Mouse (Mus musculus) midbrain, embryonic 14.5 days (tissue): Measurements from ENCODE around the gene Gxylt1. TPM values are rescaled to one million over a fixed set of nuclear protein-coding genes. Genes with fewer than 3 reads are reported as not detected.

Experiments
- ATAC-seq: fragments of 200-750 bp; cut with Nextera tagmentation; 2 replicates; pipeline ENCODE4 v1.8.0; 2017; ENCODE audit warnings: moderate number of reproducible peaks, moderate library complexity; ENCODE audit not compliant: low FRiP score, low TSS enrichment
- DNase-seq: peaks from one replicate; pipeline ENCODE4 v3.0.0-alpha.2; 2015
- H3K27ac ChIP-seq: fragments of 300-500 bp; sonication (generic); replicated peaks from 2 replicates; pipeline ENCODE4 v1.5.1; 2014; ENCODE audit warnings: mild to moderate bottlenecking, low read depth, low read length, moderate library complexity
- H3K27me3 ChIP-seq: fragments of 300-500 bp; sonication (generic); 2 replicates; pipeline ENCODE4 v1.6.1; 2014; ENCODE audit warnings: low read length, control low read depth, mixed read lengths; ENCODE audit not compliant: control insufficient read depth, insufficient read depth
- H3K36me3 ChIP-seq: fragments of 300-500 bp; sonication (generic); 2 replicates; pipeline ENCODE4 v1.6.1; 2014; ENCODE audit warnings: low read length, control low read depth; ENCODE audit not compliant: control insufficient read depth, insufficient read depth
- H3K4me1 ChIP-seq: fragments of 300-500 bp; sonication (generic); 2 replicates; pipeline ENCODE4 v1.6.1; 2014; ENCODE audit warnings: mild to moderate bottlenecking, antibody characterized with exemption, low read length, control low read depth; ENCODE audit not compliant: control insufficient read depth, insufficient read depth
- H3K4me2 ChIP-seq: fragments of 300-500 bp; sonication (generic); 2 replicates; pipeline ENCODE4 v1.6.1; 2014; ENCODE audit warnings: mild to moderate bottlenecking, low read length, moderate library complexity
- H3K4me3 ChIP-seq: fragments of 300-500 bp; sonication (generic); replicated peaks from 2 replicates; pipeline ENCODE4 v1.5.1; 2014; ENCODE audit warnings: low read depth, low read length
- H3K9ac ChIP-seq: fragments of 300-500 bp; sonication (generic); replicated peaks from 2 replicates; pipeline ENCODE4 v1.6.1; 2014; ENCODE audit warnings: mild to moderate bottlenecking, low read length, moderate library complexity
- H3K9me3 ChIP-seq: fragments of 300-500 bp; sonication (generic); 2 replicates; pipeline ENCODE4 v1.6.1; 2016; ENCODE audit warnings: low read length, control low read depth, mixed read lengths; ENCODE audit not compliant: control insufficient read depth
- WGBS: fragments of 180-500 bp; shearing (Covaris S2); extraction: QIAGEN DNeasy Blood & Tissue Kit; methylation state at CpG from one replicate; pipeline ENCODE4 v1.1.7; 2014; 5-methylcytosine and 5-hydroxymethylcytosine counted together
- polyA plus RNA-seq: library from polyadenylated mRNA; unstranded; fragments of >200 nt; fragmentation: Nextera tagmentation; extraction: Ambion mirVana; gene quantifications from 2 replicates; pipeline ENCODE4 v1.2.1, GENCODE M21; 2014

Gxylt1 gene
- polyA plus RNA-seq, 1 experiment from 2014 or later, result 7.3 TPM

GRCm38 (mm10) chr15:93267479-93267878 is 7.5 kb downstream of the Gxylt1 start:
- 78% methylated on average over 8 of the region's 8 CpGs for WGBS
- Histone ChIP-seq H3K36me3 (no peaks in the 10 kb centered on the region), H3K27ac (no peak overlapping the region), H3K27me3 (no peaks in the 10 kb centered on the region), H3K4me3 (no peak overlapping the region), H3K4me2 (no peak overlapping the region), H3K9ac (no peak overlapping the region), H3K4me1 (0 out of 2 replicates have a peak, but pooled peaks cover 2% of the 10 kb centered on the region), H3K9me3 (no peaks in the 10 kb centered on the region)
- ATAC-seq (no peak), DNase-seq (no peak)

DNA sequence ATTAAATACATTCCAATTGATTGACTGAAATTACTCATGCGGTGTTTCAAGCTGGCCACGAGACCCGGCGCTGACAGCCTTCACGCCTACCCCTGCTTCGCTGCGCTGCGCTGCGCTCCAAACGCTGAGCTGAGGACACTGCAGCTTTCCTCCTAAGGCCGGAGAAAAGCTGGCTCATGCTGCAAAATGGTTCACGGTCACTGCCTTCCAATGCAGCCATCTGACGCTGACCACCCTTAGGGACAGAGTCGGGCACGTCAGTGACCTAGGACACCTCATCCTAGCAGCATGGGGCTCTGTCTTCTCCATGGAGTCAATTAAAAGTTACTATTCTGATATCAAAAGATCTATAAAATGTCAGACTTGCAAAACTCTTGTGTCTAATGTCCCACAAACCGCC is 8.6 kb downstream of the Gxylt1 start:
- H3K9ac ChIP-seq, result no peak overlapping the region; the same call in 1 of the 2 replicates
- H3K4me2 ChIP-seq, result no peak overlapping the region
- H3K4me3 ChIP-seq, result no peak overlapping the region
- no peaks in the 10 kb centered on the region for H3K27me3 ChIP-seq
- DNase-seq (peak; percentile 23), ATAC-seq (no peak)
- H3K4me1 ChIP-seq, result no peaks in the 10 kb centered on the region
- no peaks in the 10 kb centered on the region for H3K9me3 ChIP-seq
- WGBS, result 59% methylated on average over 16 of the region's 16 CpGs
- no peak overlapping the region for H3K27ac ChIP-seq
- no peaks in the 10 kb centered on the region; the same call in 1 of the 2 replicates for H3K36me3 ChIP-seq

DNA sequence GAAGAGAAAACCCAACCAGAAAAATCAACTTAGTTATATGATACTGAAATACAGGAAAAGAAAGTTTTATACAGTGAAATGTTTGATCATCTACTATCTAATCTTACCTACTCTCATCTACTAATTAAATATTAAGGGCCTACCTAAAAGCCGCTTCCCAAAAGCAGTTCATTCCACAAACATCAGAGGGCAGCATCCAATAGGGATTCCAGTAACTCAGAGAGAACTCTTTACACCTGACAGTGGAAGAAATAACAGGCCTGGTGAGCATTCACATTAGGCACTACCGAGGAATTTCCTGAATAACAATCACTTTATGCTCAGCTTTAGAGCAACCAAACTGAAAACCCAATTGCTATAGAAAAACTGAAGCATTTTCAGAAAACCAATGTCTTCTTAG is 9.3 kb downstream of the Gxylt1 start:
- H3K4me2 ChIP-seq, result no peak overlapping the region
- H3K4me3 ChIP-seq, result no peak overlapping the region
- DNase-seq (peak; percentile 75), ATAC-seq (no peak)
- WGBS, result 53% methylated on average over 2 of the region's 2 CpGs
- H3K27ac ChIP-seq, result no peak overlapping the region
- no peaks in the 10 kb centered on the region for H3K9me3 ChIP-seq
- no peak overlapping the region for H3K9ac ChIP-seq
- no peaks in the 10 kb centered on the region for H3K27me3 ChIP-seq
- H3K36me3 ChIP-seq, result peaks cover 4% of the 10 kb centered on the region; the same call in 1 of the 2 replicates
- no peaks in the 10 kb centered on the region for H3K4me1 ChIP-seq

GRCm38 (mm10) chr15:93265231-93265630 is 9.7 kb downstream of the Gxylt1 start:
- Histone ChIP-seq H3K4me3 (no peak overlapping the region), H3K36me3 (peaks cover 4% of the 10 kb centered on the region; the same call in 1 of the 2 replicates), H3K9ac (no peak overlapping the region), H3K27ac (no peak overlapping the region), H3K4me2 (no peak overlapping the region), H3K4me1 (no peaks in the 10 kb centered on the region), H3K9me3 (no peaks in the 10 kb centered on the region), H3K27me3 (no peaks in the 10 kb centered on the region)
- ATAC-seq (no peak), DNase-seq (no peak)
- 84% methylated on average over 3 of the region's 3 CpGs for WGBS

DNA sequence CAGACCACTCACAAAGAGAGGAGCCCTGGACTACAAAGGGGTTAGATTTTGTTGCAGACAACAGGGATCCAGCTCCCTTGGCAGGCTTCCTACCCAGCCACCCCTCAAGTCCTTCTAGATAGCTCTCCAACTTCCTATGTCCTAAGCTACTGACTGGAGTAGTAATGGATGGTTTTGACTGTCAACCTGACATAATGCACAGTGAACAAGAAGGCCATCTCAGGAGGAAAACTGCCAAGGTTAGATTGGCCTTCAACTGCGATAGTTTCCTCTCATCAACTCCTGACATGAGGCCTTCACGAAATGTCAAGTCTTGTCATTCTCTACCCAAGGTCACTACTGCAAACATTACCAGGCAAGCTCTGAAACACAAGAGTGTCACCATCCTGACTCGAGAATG is 10.8 kb downstream of the Gxylt1 start:
- H3K4me3 ChIP-seq, result no peak overlapping the region
- H3K4me1 ChIP-seq, result no peaks in the 10 kb centered on the region
- no peak overlapping the region for H3K9ac ChIP-seq
- H3K27me3 ChIP-seq, result no peaks in the 10 kb centered on the region
- H3K36me3 ChIP-seq, result peaks cover 4% of the 10 kb centered on the region; the same call in 1 of the 2 replicates
- no peaks in the 10 kb centered on the region for H3K9me3 ChIP-seq
- H3K27ac ChIP-seq, result no peak overlapping the region
- 93% methylated on average over 3 of the region's 3 CpGs for WGBS
- no peak overlapping the region for H3K4me2 ChIP-seq
- ATAC-seq (no peak), DNase-seq (no peak)

DNA sequence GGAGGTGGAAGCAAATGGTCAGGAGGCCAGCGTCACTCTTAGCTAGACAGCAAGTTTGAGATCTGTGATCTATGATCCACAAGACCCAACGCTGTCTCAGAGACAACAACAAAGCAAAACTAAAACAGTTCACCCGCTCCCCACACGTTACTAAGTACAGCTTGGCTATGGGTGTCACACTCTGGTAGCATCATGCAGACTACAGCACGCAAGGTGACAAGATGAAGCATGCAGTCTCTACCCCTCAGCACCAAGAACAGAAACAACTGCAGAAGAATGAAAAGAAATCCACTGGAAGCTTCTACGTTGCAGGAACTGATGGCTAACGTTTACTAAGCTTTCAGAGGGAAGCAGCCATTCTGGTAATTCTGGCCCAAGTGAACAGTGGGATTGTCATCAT is 11.4 kb downstream of the Gxylt1 start:
- 83% methylated on average over 7 of the region's 7 CpGs for WGBS
- DNase-seq (no peak), ATAC-seq (no peak)
- Histone ChIP-seq H3K9me3 (no peaks in the 10 kb centered on the region), H3K4me3 (no peak overlapping the region), H3K4me2 (no peak overlapping the region), H3K36me3 (peaks cover 8% of the 10 kb centered on the region; the same call in 1 of the 2 replicates), H3K27me3 (no peaks in the 10 kb centered on the region), H3K9ac (no peak overlapping the region), H3K4me1 (no peaks in the 10 kb centered on the region), H3K27ac (no peak overlapping the region)

- WGBS, result 68% methylated on average over 5 of the region's 5 CpGs
- Histone ChIP-seq H3K9ac (no peak overlapping the region), H3K4me2 (no peak overlapping the region), H3K36me3 (peaks cover 13% of the 10 kb centered on the region; the same call in 1 of the 2 replicates), H3K4me3 (no peak overlapping the region), H3K4me1 (no peaks in the 10 kb centered on the region), H3K27ac (no peak overlapping the region), H3K27me3 (no peaks in the 10 kb centered on the region), H3K9me3 (no peaks in the 10 kb centered on the region)
- ATAC-seq, result no peak
- peak; percentile 53 for DNase-seq
Measured at GRCm38 (mm10) chr15:93262818-93263217, 12.2 kb downstream of the Gxylt1 start.

GRCm38 (mm10) chr15:93262274-93262673 is 12.7 kb downstream of the Gxylt1 start:
- Histone ChIP-seq H3K36me3 (peaks cover 16% of the 10 kb centered on the region; the same call in 1 of the 2 replicates), H3K4me2 (no peak overlapping the region), H3K27ac (no peak overlapping the region), H3K9ac (no peak overlapping the region), H3K9me3 (no peaks in the 10 kb centered on the region), H3K27me3 (no peaks in the 10 kb centered on the region), H3K4me1 (no peaks in the 10 kb centered on the region), H3K4me3 (no peak overlapping the region)
- ATAC-seq, result no peak
- no peak for DNase-seq
- WGBS, result 89% methylated on average over 5 of the region's 5 CpGs

DNA sequence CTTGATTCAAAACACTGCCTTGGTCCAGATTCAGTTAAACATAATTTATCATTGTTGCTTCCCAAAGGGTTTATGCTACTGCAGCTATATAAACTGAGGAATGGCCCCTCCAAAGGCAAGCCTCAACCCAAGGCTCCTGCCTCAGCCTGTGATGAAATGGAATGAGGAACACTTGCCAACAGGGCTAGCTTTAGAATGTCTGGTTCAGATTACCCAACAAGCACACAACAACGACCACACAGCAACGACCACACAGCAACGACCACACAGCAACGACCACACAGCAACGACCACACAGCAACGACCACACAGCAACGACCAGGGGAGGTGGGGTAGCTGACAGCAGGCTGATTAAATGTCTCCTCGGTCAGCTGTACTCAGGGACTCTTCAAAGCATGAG is 15.0 kb downstream of the Gxylt1 start:
- Histone ChIP-seq H3K36me3 (peaks cover 29% of the 10 kb centered on the region), H3K9me3 (no peaks in the 10 kb centered on the region), H3K27me3 (no peaks in the 10 kb centered on the region), H3K27ac (no peak overlapping the region), H3K9ac (no peak overlapping the region), H3K4me1 (no peaks in the 10 kb centered on the region), H3K4me3 (no peak overlapping the region), H3K4me2 (no peak overlapping the region)
- DNase-seq (no peak), ATAC-seq (no peak)
- WGBS, result 82% methylated on average over 8 of the region's 8 CpGs
